Mouse (Mus musculus): ENCODE measurements at regions not wholly inside any gene's neighbourhood (a gene's known extent, or its start where the extent isn't known, plus 50 kb on each side); places are given as distances from the start of the nearest gene placed in this dataset.

DNA sequence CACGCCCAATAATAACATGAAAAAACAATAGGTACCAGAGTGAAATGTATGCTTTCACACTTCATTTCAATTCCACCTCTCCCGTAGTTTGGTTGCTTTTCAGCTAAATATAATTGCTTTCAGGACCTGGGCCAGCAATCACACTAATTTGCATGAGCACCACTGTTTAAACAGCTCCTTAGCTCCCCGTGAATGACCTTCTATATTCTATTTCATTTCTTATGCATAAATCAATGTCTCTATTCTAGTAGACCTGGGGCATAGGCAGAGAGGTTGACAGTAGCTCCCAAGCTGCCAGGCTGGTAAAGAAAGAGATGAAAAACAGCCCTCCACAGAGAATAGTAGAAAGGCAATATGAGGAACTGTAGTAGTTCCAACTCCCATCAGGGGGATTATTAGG is 117.7 kb upstream of the Dlx6 start:
- no peak overlapping the region for H3K4me2 ChIP-seq
- no peaks in the 10 kb centered on the region for H3K27me3 ChIP-seq (replicated peaks)
- no peak for ATAC-seq (ENCODE audit: extremely low read depth, insufficient number of reproducible peaks, low FRiP score, low TSS enrichment)
- H3K36me3 ChIP-seq = no peaks in the 10 kb centered on the region
- H3K4me3 ChIP-seq = no peak overlapping the region
- no peak overlapping the region for H3K9ac ChIP-seq
- WGBS = 56% methylated on average over 3 of the region's 3 CpGs
- no peaks in the 10 kb centered on the region for H3K4me1 ChIP-seq
- H3K9me3 ChIP-seq = no peaks in the 10 kb centered on the region
- H3K27ac ChIP-seq (replicated peaks) = no peak overlapping the region

DNA sequence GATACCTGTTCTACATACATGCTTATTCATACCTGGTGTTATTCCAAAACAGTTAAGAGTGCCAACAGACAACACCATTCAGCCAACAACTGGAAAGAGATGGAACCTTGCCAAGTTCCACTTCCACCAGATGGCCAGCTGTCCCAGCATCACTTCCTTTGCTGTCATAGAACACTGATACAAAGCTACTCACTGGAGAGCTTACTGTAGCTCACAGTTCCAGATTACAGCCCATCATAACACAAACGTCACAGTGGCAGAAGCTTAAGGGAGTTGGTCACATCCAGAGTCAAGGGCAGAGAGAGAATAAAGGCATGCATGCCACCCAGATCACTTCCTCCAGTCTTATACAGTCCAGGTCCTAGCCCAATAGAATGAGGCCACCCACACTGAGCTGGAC is 84.0 kb upstream of the Dlx6 start:
- Histone ChIP-seq H3K27ac (replicated peaks) (no peak overlapping the region), H3K9me3 (no peaks in the 10 kb centered on the region), H3K4me3 (no peak overlapping the region), H3K36me3 (no peaks in the 10 kb centered on the region), H3K4me1 (peaks cover 12% of the 10 kb centered on the region; the same call in 1 of the 2 replicates), H3K4me2 (no peak overlapping the region), H3K27me3 (replicated peaks) (no peaks in the 10 kb centered on the region), H3K9ac (no peak overlapping the region)
- ATAC-seq (ENCODE audit: extremely low read depth, insufficient number of reproducible peaks, low FRiP score, low TSS enrichment) = no peak
- WGBS = 11% methylated on average over 1 of the region's 1 CpGs

DNA sequence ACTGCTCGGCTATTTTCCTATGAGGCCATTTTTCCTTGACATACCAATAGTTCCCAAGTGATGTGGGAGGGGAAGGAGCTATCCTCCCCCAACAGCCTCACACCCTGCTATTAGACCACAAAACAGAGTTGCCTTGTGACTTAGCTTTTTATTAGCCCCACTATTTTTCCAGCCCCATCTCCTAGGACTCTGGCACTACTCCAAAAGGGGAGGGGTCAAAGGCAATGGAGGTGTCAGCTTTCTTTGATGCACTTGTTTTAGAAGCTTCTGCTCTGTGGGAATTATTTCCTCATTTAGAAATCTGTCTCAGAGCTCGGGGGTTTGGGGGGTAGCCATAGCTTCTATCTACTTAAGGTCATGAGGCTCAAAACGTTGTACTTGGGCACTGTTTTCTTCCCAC is 81.6 kb upstream of the Dlx6 start:
- no peaks in the 10 kb centered on the region for H3K9me3 ChIP-seq
- H3K4me1 ChIP-seq = peaks cover 19% of the 10 kb centered on the region
- no peaks in the 10 kb centered on the region for H3K36me3 ChIP-seq
- H3K27ac ChIP-seq (replicated peaks) = no peak overlapping the region
- no peak for ATAC-seq (ENCODE audit: extremely low read depth, insufficient number of reproducible peaks, low FRiP score, low TSS enrichment)
- no peaks in the 10 kb centered on the region for H3K27me3 ChIP-seq (replicated peaks)
- H3K4me2 ChIP-seq = no peak overlapping the region
- H3K9ac ChIP-seq = no peak overlapping the region
- 41% methylated on average over 3 of the region's 3 CpGs for WGBS
- no peak overlapping the region for H3K4me3 ChIP-seq

DNA sequence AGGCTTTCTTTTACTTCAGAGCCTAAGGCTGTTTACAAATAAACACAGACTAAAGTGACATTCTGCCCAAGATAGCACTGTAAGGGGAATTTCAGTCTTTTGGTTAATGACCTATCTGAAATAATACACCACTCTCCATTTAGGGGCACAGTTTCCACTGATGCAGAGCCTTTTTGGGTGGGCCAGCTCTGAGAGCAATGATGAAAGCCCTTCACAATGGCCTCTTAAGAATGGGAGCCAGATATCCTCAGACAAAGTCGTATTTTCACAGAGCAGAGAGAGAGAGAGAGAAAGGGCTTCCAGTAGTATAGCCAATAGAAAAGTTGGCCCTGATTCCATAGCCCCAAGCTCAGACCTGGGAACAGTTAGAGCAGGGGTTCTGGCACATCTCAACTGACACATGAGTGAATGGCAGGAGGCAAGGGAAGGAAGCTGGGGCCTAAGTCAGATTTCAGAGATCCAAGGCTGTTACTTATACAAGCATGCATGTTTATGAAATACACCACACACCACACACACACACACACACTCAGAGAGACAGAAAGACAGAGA is 77.1 kb upstream of the Dlx6 start:
- H3K4me3 ChIP-seq = no peak overlapping the region
- ATAC-seq (ENCODE audit: extremely low read depth, insufficient number of reproducible peaks, low FRiP score, low TSS enrichment) = no peak; the same call in 1 of the 2 replicates
- peak overlapping the region; percentile 54 for H3K27ac ChIP-seq (replicated peaks)
- no peaks in the 10 kb centered on the region for H3K27me3 ChIP-seq (replicated peaks)
- H3K4me1 ChIP-seq = peaks cover 14% of the 10 kb centered on the region
- 5% methylated on average over 1 of the region's 1 CpGs for WGBS
- no peaks in the 10 kb centered on the region for H3K36me3 ChIP-seq
- H3K9me3 ChIP-seq = no peaks in the 10 kb centered on the region
- no peak overlapping the region for H3K9ac ChIP-seq
- no peak overlapping the region for H3K4me2 ChIP-seq

DNA sequence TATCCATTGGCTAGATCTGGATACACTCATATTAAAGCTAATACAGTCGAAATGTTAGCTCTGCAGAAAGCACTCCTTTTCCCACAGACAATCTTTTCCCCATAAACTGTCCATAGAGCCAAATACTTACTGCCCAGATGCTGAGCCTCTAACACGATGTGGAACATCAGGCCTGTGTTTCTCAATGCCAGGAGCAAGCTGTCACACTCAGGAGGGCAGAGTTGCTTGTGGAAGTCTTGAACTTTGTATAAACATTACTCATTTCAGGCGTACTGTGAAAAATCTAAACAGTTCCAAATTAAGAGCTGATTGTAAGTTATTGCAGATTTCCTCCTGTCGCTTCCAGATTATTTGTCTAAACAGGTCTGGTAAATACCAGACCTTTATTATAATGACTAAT is 75.6 kb upstream of the Dlx6 start:
- Histone ChIP-seq H3K4me1 (peaks cover 7% of the 10 kb centered on the region), H3K9me3 (no peaks in the 10 kb centered on the region), H3K27me3 (replicated peaks) (no peaks in the 10 kb centered on the region), H3K9ac (no peak overlapping the region), H3K27ac (replicated peaks) (no peak overlapping the region), H3K4me2 (no peak overlapping the region), H3K4me3 (no peak overlapping the region), H3K36me3 (no peaks in the 10 kb centered on the region)
- ATAC-seq (ENCODE audit: extremely low read depth, insufficient number of reproducible peaks, low FRiP score, low TSS enrichment) = no peak
- WGBS = 53% methylated on average over 4 of the region's 4 CpGs

DNA sequence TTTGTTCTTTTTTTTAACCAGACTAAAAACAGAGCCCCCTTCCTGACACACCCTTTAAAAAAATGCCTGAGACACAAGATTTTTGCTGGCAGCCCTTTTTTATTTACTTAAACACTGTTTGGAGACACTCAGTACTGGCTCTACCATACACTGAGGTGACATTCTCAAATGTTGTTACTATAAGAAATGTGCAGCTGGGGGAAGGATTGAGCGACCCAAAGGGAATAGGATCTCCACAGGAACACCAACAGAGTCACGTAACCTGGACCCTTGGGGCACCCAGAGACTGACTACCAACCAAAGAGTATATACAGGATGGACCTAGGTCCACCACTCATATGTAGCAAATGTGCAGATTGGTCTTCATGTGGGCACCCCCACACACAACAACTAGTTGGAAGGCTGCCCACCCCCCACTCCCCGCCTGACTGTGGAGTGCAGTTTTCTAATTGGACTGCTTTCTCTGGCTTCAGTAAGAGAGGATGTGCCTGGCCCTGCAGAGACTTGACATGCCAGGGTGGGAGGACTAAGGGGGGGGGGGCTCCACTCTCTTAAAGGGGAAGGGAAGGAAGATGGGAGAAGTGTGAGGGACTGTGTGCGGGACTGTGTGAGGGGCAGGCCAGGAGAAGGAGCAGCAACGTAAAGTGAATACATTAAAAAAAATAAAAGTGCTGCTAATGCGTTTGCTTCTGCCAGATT is 68.7 kb upstream of the Dlx6 start:
- Histone ChIP-seq H3K9me3 (no peaks in the 10 kb centered on the region), H3K9ac (no peak overlapping the region), H3K27me3 (replicated peaks) (no peaks in the 10 kb centered on the region), H3K4me1 (peaks cover 6% of the 10 kb centered on the region; the same call in 1 of the 2 replicates), H3K4me3 (no peak overlapping the region), H3K4me2 (no peak overlapping the region), H3K27ac (replicated peaks) (no peak overlapping the region; the same call in 1 of the 2 replicates), H3K36me3 (no peaks in the 10 kb centered on the region)
- WGBS = 49% methylated on average over 6 of the region's 6 CpGs
- ATAC-seq (ENCODE audit: extremely low read depth, insufficient number of reproducible peaks, low FRiP score, low TSS enrichment) = peak; percentile 37; the same call in 1 of the 2 replicates

DNA sequence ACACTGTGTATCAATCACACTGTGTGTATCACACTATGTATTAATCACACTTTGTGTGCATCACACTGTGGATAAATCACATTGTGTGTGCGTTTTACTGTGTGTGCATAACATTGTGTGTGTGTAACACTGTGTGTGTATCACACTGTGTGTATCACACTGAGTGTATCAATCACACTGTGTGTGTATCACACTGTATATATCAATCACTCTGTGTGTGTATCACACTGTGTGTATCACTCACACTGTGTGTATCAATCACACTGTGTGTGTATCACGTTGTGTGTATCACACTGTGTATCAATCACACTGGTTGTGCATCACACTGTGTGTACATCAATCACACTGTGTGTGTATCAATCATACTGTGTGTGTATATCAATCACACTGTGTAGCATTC is 62.8 kb upstream of the Dlx6 start:
- Histone ChIP-seq H3K4me2 (no peak overlapping the region), H3K4me3 (no peak overlapping the region), H3K4me1 (no peaks in the 10 kb centered on the region), H3K9ac (no peak overlapping the region), H3K27ac (replicated peaks) (no peak overlapping the region), H3K9me3 (no peaks in the 10 kb centered on the region), H3K27me3 (replicated peaks) (no peaks in the 10 kb centered on the region), H3K36me3 (no peaks in the 10 kb centered on the region)
- ATAC-seq (ENCODE audit: extremely low read depth, insufficient number of reproducible peaks, low FRiP score, low TSS enrichment) = no peak
- 82% methylated on average over 2 of the region's 2 CpGs for WGBS

DNA sequence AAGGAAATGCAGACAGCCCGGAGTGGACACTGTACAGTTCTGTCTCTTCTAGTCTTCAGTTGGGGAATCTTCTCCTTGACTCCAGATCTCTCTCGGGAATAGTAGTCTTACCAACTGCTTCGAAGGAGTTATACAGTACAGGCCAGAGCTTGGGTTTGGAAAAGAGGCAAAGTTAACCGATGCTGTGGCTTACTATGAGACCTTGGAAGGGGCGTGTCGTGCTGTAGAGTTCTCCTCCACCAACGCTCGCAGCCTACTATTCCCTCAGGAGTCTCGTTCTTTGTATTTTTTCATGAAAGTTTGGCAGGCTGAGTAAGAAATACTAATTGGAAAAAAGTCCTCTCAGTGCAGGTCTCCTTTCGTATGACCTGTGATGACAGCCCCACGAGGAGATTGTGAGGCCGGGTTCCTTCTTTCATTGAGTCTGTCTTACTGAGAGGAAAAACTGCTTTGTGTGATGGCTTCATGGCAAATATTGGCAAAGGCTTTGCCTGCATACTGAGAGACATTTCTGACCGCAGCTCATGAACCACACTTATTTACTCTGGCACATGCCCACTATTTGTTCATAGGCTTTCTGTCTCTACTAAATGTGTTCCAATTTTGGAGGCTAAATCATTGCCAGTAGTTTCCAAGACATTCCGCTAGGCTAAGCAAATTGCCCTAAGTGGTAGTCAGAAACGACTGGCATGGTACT is 61.4 kb upstream of the Dlx6 start:
- no peak for ATAC-seq (ENCODE audit: extremely low read depth, insufficient number of reproducible peaks, low FRiP score, low TSS enrichment)
- H3K9me3 ChIP-seq = no peaks in the 10 kb centered on the region
- H3K4me2 ChIP-seq = no peak overlapping the region
- no peak overlapping the region for H3K9ac ChIP-seq
- no peak overlapping the region for H3K27ac ChIP-seq (replicated peaks)
- H3K36me3 ChIP-seq = no peaks in the 10 kb centered on the region
- WGBS = 72% methylated on average over 15 of the region's 15 CpGs
- H3K4me3 ChIP-seq = no peak overlapping the region
- 0 out of 2 replicates have a peak, but pooled peaks cover under 1% of the 10 kb centered on the region for H3K27me3 ChIP-seq (replicated peaks)
- H3K4me1 ChIP-seq = no peaks in the 10 kb centered on the region
